Comparison of ENCODE assay signal across 12 mouse cellular contexts in the genomic region with DNA sequence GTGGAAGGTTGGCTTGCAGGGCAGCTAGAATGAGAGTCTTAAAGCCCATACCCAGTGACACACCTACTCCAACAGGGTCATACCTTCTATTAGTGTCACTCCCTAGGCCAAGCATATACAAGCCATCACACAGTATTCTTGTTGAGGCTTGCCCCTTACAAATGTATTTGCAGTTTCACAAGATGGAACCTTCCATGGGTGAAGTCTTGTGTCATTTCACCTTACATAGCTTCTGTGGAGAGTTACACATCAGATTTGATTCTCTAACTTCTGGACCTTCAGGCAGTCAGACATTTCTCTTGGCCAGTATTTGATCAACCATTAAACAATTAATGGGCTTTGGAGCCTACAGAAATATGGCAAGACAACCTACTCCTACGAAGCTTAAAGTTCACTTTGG.
"Had no signal": no experiment of that assay in that cellular context is flagged by ENCODE, and none has a peak within 500 bp of the region (broad histone marks: within the 10 kb centered on the region; RNA-seq: fewer than 3 reads in every experiment).

No protein-coding gene starts in this region.

- DNase-seq: left cerebral cortex, postnatal 4 days; liver; liver, embryonic 13.5 days; liver, postnatal 0 days; lung, adult 18-20 months; lung, adult 2 months; lung, embryonic 14.5 days; lung, postnatal 10 days; lung, postnatal 14 days; lung, postnatal 36 days; lung, postnatal 4 days; midbrain, embryonic 14.5 days had no signal
